Mouse (Mus musculus): ENCODE data around the gene Tnrc6c.

DNA sequence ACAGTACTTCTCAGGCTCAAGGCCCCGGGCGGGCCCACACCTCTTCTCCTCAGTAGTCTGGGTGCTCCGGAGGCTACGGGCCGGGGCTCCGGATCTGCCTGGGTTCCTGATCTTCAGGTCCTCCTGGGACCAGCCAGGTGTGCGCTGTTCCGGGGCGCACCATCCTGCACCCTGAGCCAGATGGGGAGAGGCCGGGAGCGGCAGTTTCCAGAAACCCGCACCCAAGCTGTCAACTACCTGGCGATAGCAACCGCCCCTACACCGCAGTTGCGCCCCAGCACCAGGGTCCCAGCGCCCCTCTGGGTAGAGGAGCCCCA is 126.1 kb downstream of the Tnrc6c start:
- TF ChIP-seq POLR2A (IDR thresholded peaks at IDR 0.05; ENCODE audit: low read depth, low read length) (no peak), CTCF (conservative IDR thresholded peaks at IDR 0.05; ENCODE audit: insufficient read depth, insufficient read length, low read depth, low read length) (no peak)

Measured in kidney, adult 2 months (tissue).